Mouse (Mus musculus) lung, adult 2 months (tissue): ENCODE data around the gene Rplp0. TPM values are rescaled to one million over a fixed set of nuclear protein-coding genes. Genes with fewer than 3 reads are reported as not detected.

Experiments used
- DNase-seq: peaks from one replicate; pipeline ENCODE4 v3.0.0; 2022
- H3K4me1 ChIP-seq: fragments of 200-500 bp; 2 replicates; pipeline ENCODE4 v1.6.1; 2011; ENCODE audit warnings: low read length; ENCODE audit not compliant: control insufficient read depth, insufficient read depth
- H3K4me3 ChIP-seq: fragments of 200-500 bp; replicated peaks from 2 replicates; pipeline ENCODE3; 2011; ENCODE audit warnings: low read depth, mild to moderate bottlenecking, control low read depth, low read length; ENCODE audit errors: extremely low read depth
- CTCF ChIP-seq: fragments of 200-500 bp; IDR thresholded peaks from 2 replicates; pipeline ENCODE4 v1.5.1; 2011; ENCODE audit warnings: mild to moderate bottlenecking, low read length, control low read depth; ENCODE audit not compliant: insufficient read depth
- POLR2A ChIP-seq: fragments of 200-500 bp; IDR thresholded peaks from 2 replicates; pipeline ENCODE4 v1.6.1; 2011; ENCODE audit warnings: low read depth, mild to moderate bottlenecking, control low read depth, low read length, borderline replicate concordance; ENCODE audit errors: extremely low read depth
- WGBS: fragments of 180-500 bp; shearing (Covaris S2); methylation state at CpG from one replicate; pipeline ENCODE4 v1.1.7; 2018; 5-methylcytosine and 5-hydroxymethylcytosine counted together
- polyA plus RNA-seq: library from polyadenylated mRNA; depleted of rRNA; stranded (reverse); fragments of >200 nt; gene quantifications from 2 replicates; pipeline ENCODE4 v1.2.3, GENCODE M21; 2012; rRNA removed

The Rplp0 gene
- 1,185 and 1,411 TPM in 2 replicates for polyA plus RNA-seq

- TF ChIP-seq CTCF (peak; percentile 88), POLR2A (peak; percentile 100)
- DNase-seq: peak; percentile 100
- under 1% methylated on average over 78 of the region's 78 CpGs for WGBS
- H3K4me1 ChIP-seq: no peaks in the 10 kb centered on the region
- H3K4me3 ChIP-seq: peak within 1 kb of the TSS; percentile 87
Observed at GRCm38 (mm10) chr5:115559237-115560101, at the start of gene Rplp0. TSS of gene Rplp0 (plus strand) at chr5:115559467.

- Histone ChIP-seq H3K4me1 (peaks cover 27% of the 10 kb centered on the region), H3K4me3 (no peak overlapping the region)
- no peak for DNase-seq
- no peak for TF ChIP-seq POLR2A
- no peak for TF ChIP-seq CTCF
- WGBS: 51% methylated on average over 15 of the region's 15 CpGs
Observed at GRCm38 (mm10) chr5:115509790-115510689, 49.2 kb upstream of the Rplp0 start.

GRCm38 (mm10) chr5:115512375-115512774 is 46.9 kb upstream of the Rplp0 start:
- Histone ChIP-seq H3K4me1 (peaks cover 38% of the 10 kb centered on the region), H3K4me3 (no peak overlapping the region)
- no peak for DNase-seq
- TF ChIP-seq CTCF (no peak), POLR2A (no peak)
- WGBS: 81% methylated on average over 7 of the region's 7 CpGs

GRCm38 (mm10) chr5:115513246-115513645 is 46.0 kb upstream of the Rplp0 start:
- WGBS: 85% methylated on average over 14 of the region's 14 CpGs
- H3K4me3 ChIP-seq: no peak overlapping the region
- TF ChIP-seq CTCF: no peak
- TF ChIP-seq POLR2A: no peak
- peaks cover 35% of the 10 kb centered on the region for H3K4me1 ChIP-seq
- no peak for DNase-seq

GRCm38 (mm10) chr5:115513721-115514120 is 45.5 kb upstream of the Rplp0 start:
- DNase-seq: no peak
- Histone ChIP-seq H3K4me1 (peaks cover 35% of the 10 kb centered on the region), H3K4me3 (no peak overlapping the region)
- TF ChIP-seq POLR2A: no peak
- TF ChIP-seq CTCF: no peak
- 85% methylated on average over 16 of the region's 16 CpGs for WGBS

- TF ChIP-seq POLR2A (no peak), CTCF (no peak)
- DNase-seq: no peak
- Histone ChIP-seq H3K4me1 (peaks cover 37% of the 10 kb centered on the region), H3K4me3 (no peak overlapping the region)
- 52% methylated on average over 6 of the region's 6 CpGs for WGBS
Observed at GRCm38 (mm10) chr5:115514346-115514745, 44.9 kb upstream of the Rplp0 start.

- H3K4me3 ChIP-seq: peak overlapping the region; percentile 40
Observed at GRCm38 (mm10) chr5:115514896-115515587, 44.2 kb upstream of the Rplp0 start.

DNA sequence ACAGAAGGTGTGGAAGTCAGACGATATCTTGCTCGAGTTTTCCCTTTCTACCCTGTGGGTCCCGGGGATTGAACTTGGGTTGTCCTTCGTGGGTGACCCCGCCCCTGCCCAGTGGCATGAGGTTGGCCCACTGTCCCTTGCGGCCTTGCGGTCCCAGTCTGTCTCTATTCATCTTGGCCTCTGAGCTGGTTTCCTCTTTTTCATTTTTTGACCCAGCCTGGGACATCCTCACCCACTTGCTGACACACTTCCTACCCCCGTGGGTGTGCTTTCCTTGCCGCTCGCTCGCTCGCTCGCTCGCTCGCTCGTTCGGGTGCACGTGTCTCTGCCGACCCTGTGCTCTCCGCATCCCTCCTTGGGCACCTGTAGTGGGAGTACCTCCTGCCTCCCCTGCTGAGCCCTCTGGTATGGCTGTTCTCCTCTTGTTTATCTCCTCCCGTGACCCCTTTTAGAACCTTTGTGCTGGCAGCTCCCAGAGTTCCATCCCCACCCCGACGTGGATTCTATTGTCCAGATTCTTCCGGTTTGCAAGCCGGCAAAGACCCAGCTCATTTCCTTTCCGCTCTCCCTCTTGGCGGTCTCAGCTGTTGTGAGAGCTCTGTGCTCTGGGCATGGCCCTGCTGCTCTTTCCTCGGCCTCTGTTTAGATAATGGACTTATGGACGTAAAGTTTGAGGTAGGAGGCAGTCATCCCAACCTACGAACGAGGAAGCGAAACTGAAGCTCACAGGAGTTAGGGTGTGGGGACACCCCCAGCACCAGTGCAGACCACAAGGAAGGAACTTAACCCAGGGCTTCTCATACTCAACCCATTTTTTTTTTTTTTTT is 43.0 kb upstream of the Rplp0 start:
- Histone ChIP-seq H3K4me3 (peak overlapping the region; percentile 49), H3K4me1 (peaks cover 47% of the 10 kb centered on the region)
- 37% methylated on average over 32 of the region's 32 CpGs for WGBS
- TF ChIP-seq POLR2A: peak; percentile 30; the same call in 1 of the 2 replicates
- no peak for TF ChIP-seq CTCF
- DNase-seq: peak; percentile 52

More at GRCm38 (mm10) chr5:115514896-115515587, 44.2 kb upstream of the Rplp0 start:
- DNase-seq: peak; percentile 77
- H3K4me1 ChIP-seq: peaks cover 37% of the 10 kb centered on the region
- WGBS: 14% methylated on average over 20 of the region's 20 CpGs
- TF ChIP-seq CTCF: no peak
- TF ChIP-seq POLR2A: 0 out of 2 replicates have a peak, but pooled peaks have one; percentile 22

- Histone ChIP-seq H3K4me3 (no peak overlapping the region), H3K4me1 (peaks cover 49% of the 10 kb centered on the region)
- TF ChIP-seq POLR2A (no peak), CTCF (no peak)
- no peak for DNase-seq
- 40% methylated on average over 7 of the region's 7 CpGs for WGBS
Observed at GRCm38 (mm10) chr5:115516908-115517307, 42.4 kb upstream of the Rplp0 start.
